Mouse (Mus musculus) limb, embryonic 13.5 days (tissue): ENCODE data around the gene 2310022A10Rik. TPM values are rescaled to one million over a fixed set of nuclear protein-coding genes. Genes with fewer than 3 reads are reported as not detected.

Experiments
- ATAC-seq: fragments of 200-750 bp; cut with Nextera tagmentation; 2 replicates; pipeline ENCODE4 v1.8.0; 2017; ENCODE audit warnings: low read depth, moderate number of reproducible peaks, moderate TSS enrichment; ENCODE audit not compliant: low FRiP score
- H3K27ac ChIP-seq: fragments of 300-500 bp; sonication (generic); 2 replicates; pipeline ENCODE4 v1.5.1; 2015; ENCODE audit warnings: inconsistent platforms, mild to moderate bottlenecking, moderate library complexity
- H3K27me3 ChIP-seq: fragments of 300-500 bp; sonication (generic); 2 replicates; pipeline ENCODE4 v1.6.1; 2015; ENCODE audit warnings: mild to moderate bottlenecking, inconsistent platforms
- H3K36me3 ChIP-seq: fragments of 300-500 bp; sonication (generic); 2 replicates; pipeline ENCODE4 v1.6.1; 2015; ENCODE audit warnings: inconsistent platforms, mild to moderate bottlenecking, moderate library complexity
- H3K4me1 ChIP-seq: fragments of 300-500 bp; sonication (generic); 2 replicates; pipeline ENCODE4 v1.6.1; 2015; ENCODE audit warnings: inconsistent platforms
- H3K4me2 ChIP-seq: fragments of 300-500 bp; sonication (generic); replicated peaks from 2 replicates; pipeline ENCODE4 v1.6.1; 2015; ENCODE audit warnings: inconsistent platforms, mild to moderate bottlenecking, moderate library complexity
- H3K4me3 ChIP-seq: fragments of 300-500 bp; sonication (generic); 2 replicates; pipeline ENCODE4 v1.5.1; 2015; ENCODE audit warnings: moderate library complexity, mild to moderate bottlenecking, inconsistent platforms
- H3K9ac ChIP-seq: fragments of 300-500 bp; sonication (generic); 2 replicates; pipeline ENCODE4 v1.6.1; 2015; ENCODE audit warnings: mild to moderate bottlenecking, inconsistent platforms
- H3K9me3 ChIP-seq: fragments of 300-500 bp; sonication (generic); 2 replicates; pipeline ENCODE4 v1.6.1; 2016; ENCODE audit warnings: inconsistent platforms
- WGBS: fragments of 180-500 bp; shearing (Covaris S2); methylation state at CpG from one replicate; pipeline ENCODE4 v1.1.7; 2015; 5-methylcytosine and 5-hydroxymethylcytosine counted together
- polyA plus RNA-seq: library from polyadenylated mRNA; unstranded; fragments of >200 nt; fragmentation: Nextera tagmentation; extraction: Ambion mirVana; gene quantifications from 2 replicates; pipeline ENCODE4 v1.2.1, GENCODE M21; 2015

2310022A10Rik gene
- 34.6 and 37.0 TPM in 2 replicates for polyA plus RNA-seq

- peak within 1 kb of the TSS; percentile 80 for H3K9ac ChIP-seq
- H3K36me3 ChIP-seq: peaks cover 13% of the 10 kb centered on the region
- peak within 1 kb of the TSS; percentile 83 for H3K4me3 ChIP-seq
- under 1% methylated on average over 40 of the region's 41 CpGs for WGBS
- H3K4me1 ChIP-seq: peaks cover 17% of the 10 kb centered on the region
- H3K9me3 ChIP-seq: no peaks in the 10 kb centered on the region
- no peak within 1 kb of the TSS; the same call in 1 of the 2 replicates for H3K27ac ChIP-seq
- H3K4me2 ChIP-seq: peak within 1 kb of the TSS; percentile 81
- peak; percentile 99 for ATAC-seq
- H3K27me3 ChIP-seq: no peaks in the 10 kb centered on the region
Measured at GRCm38 (mm10) chr7:27552931-27553513, at the start of gene 2310022A10Rik, which contains the start of gene Pld3. Gene 2310022A10Rik, plus strand, starts transcription at chr7:27553233. Gene Pld3, minus strand, starts transcription at chr7:27553218.

GRCm38 (mm10) chr7:27506765-27507370, 46.2 kb upstream of the 2310022A10Rik start:
- H3K27me3 ChIP-seq: no peaks in the 10 kb centered on the region
- WGBS: 33% methylated on average over 9 of the region's 9 CpGs
- H3K9me3 ChIP-seq: no peaks in the 10 kb centered on the region
- H3K27ac ChIP-seq: peak overlapping the region; percentile 99
- peaks cover 18% of the 10 kb centered on the region for H3K4me1 ChIP-seq
- H3K4me3 ChIP-seq: peak overlapping the region; percentile 59
- H3K9ac ChIP-seq: no peak overlapping the region
- ATAC-seq: no peak
- no peaks in the 10 kb centered on the region for H3K36me3 ChIP-seq
- peak overlapping the region; percentile 63 for H3K4me2 ChIP-seq

- Histone ChIP-seq H3K4me2 (peak overlapping the region; percentile 63), H3K4me1 (peaks cover 18% of the 10 kb centered on the region), H3K27ac (peak overlapping the region; percentile 99), H3K36me3 (no peaks in the 10 kb centered on the region), H3K4me3 (peak overlapping the region; percentile 59), H3K27me3 (no peaks in the 10 kb centered on the region), H3K9ac (peak overlapping the region; percentile 75), H3K9me3 (no peaks in the 10 kb centered on the region)
- ATAC-seq: peak; percentile 90
- WGBS: under 1% methylated on average over 54 of the region's 54 CpGs
Measured at GRCm38 (mm10) chr7:27507711-27508647, 45.1 kb upstream of the 2310022A10Rik start.

- Histone ChIP-seq H3K27ac (peak overlapping the region; percentile 72; the same call in 1 of the 2 replicates), H3K9ac (no peak overlapping the region), H3K4me1 (peaks cover 18% of the 10 kb centered on the region), H3K4me3 (peak overlapping the region; percentile 59), H3K27me3 (no peaks in the 10 kb centered on the region), H3K36me3 (no peaks in the 10 kb centered on the region), H3K9me3 (no peaks in the 10 kb centered on the region), H3K4me2 (peak overlapping the region; percentile 63)
- WGBS: 21% methylated on average over 6 of the region's 6 CpGs
- peak; percentile 10; the same call in 1 of the 2 replicates for ATAC-seq
Measured at GRCm38 (mm10) chr7:27508648-27509005, 44.4 kb upstream of the 2310022A10Rik start.

GRCm38 (mm10) chr7:27510809-27511208, 42.2 kb upstream of the 2310022A10Rik start:
- H3K36me3 ChIP-seq: no peaks in the 10 kb centered on the region
- no peak overlapping the region for H3K4me3 ChIP-seq
- H3K4me1 ChIP-seq: peaks cover 18% of the 10 kb centered on the region
- H3K27me3 ChIP-seq: no peaks in the 10 kb centered on the region
- ATAC-seq: no peak
- no peak overlapping the region for H3K9ac ChIP-seq
- no peak overlapping the region for H3K27ac ChIP-seq
- H3K4me2 ChIP-seq: no peak overlapping the region
- no peaks in the 10 kb centered on the region for H3K9me3 ChIP-seq
- 91% methylated on average over 2 of the region's 2 CpGs for WGBS

- no peak overlapping the region for H3K9ac ChIP-seq
- no peak for ATAC-seq
- no peak overlapping the region for H3K27ac ChIP-seq
- no peaks in the 10 kb centered on the region for H3K4me1 ChIP-seq
- no peak overlapping the region for H3K4me3 ChIP-seq
- H3K9me3 ChIP-seq: no peaks in the 10 kb centered on the region
- peaks cover 27% of the 10 kb centered on the region for H3K36me3 ChIP-seq
- H3K4me2 ChIP-seq: no peak overlapping the region
- H3K27me3 ChIP-seq: no peaks in the 10 kb centered on the region
- 64% methylated on average over 9 of the region's 9 CpGs for WGBS
Measured at GRCm38 (mm10) chr7:27514961-27515360, 38.1 kb upstream of the 2310022A10Rik start.

- H3K4me1 ChIP-seq: no peaks in the 10 kb centered on the region
- H3K4me3 ChIP-seq: no peak overlapping the region
- 84% methylated on average over 9 of the region's 9 CpGs for WGBS
- H3K9me3 ChIP-seq: no peaks in the 10 kb centered on the region
- no peak overlapping the region for H3K27ac ChIP-seq
- no peak overlapping the region for H3K9ac ChIP-seq
- H3K4me2 ChIP-seq: no peak overlapping the region
- ATAC-seq: no peak
- H3K27me3 ChIP-seq: no peaks in the 10 kb centered on the region
- peaks cover 28% of the 10 kb centered on the region for H3K36me3 ChIP-seq
Measured at GRCm38 (mm10) chr7:27518314-27518713, 34.7 kb upstream of the 2310022A10Rik start.

- H3K36me3 ChIP-seq: peaks cover 28% of the 10 kb centered on the region
- no peaks in the 10 kb centered on the region for H3K4me1 ChIP-seq
- H3K9me3 ChIP-seq: no peaks in the 10 kb centered on the region
- H3K4me2 ChIP-seq: no peak overlapping the region
- ATAC-seq: no peak
- no peak overlapping the region for H3K9ac ChIP-seq
- no peak overlapping the region for H3K4me3 ChIP-seq
- H3K27me3 ChIP-seq: no peaks in the 10 kb centered on the region
- H3K27ac ChIP-seq: no peak overlapping the region
Measured at GRCm38 (mm10) chr7:27520104-27520503, 32.9 kb upstream of the 2310022A10Rik start.

GRCm38 (mm10) chr7:27520599-27520998, 32.4 kb upstream of the 2310022A10Rik start:
- Histone ChIP-seq H3K36me3 (peaks cover 28% of the 10 kb centered on the region), H3K9ac (no peak overlapping the region), H3K9me3 (no peaks in the 10 kb centered on the region), H3K4me3 (no peak overlapping the region), H3K4me1 (no peaks in the 10 kb centered on the region), H3K27me3 (no peaks in the 10 kb centered on the region), H3K27ac (no peak overlapping the region), H3K4me2 (no peak overlapping the region)
- 58% methylated on average over 1 of the region's 1 CpGs for WGBS
- no peak for ATAC-seq

GRCm38 (mm10) chr7:27522967-27523366, 30.1 kb upstream of the 2310022A10Rik start, which contains the start of gene Hipk4:
Gene Hipk4, plus strand, starts transcription at chr7:27523267.
- Histone ChIP-seq H3K9ac (no peak within 1 kb of the TSS; the same call in 1 of the 2 replicates), H3K9me3 (no peaks in the 10 kb centered on the region), H3K4me2 (no peak within 1 kb of the TSS), H3K27me3 (no peaks in the 10 kb centered on the region), H3K36me3 (peaks cover 10% of the 10 kb centered on the region), H3K4me1 (no peaks in the 10 kb centered on the region), H3K4me3 (no peak within 1 kb of the TSS), H3K27ac (no peak within 1 kb of the TSS)
- ATAC-seq: no peak
- WGBS: 66% methylated on average over 5 of the region's 5 CpGs

GRCm38 (mm10) chr7:27523805-27524204, 29.2 kb upstream of the 2310022A10Rik start:
- WGBS: 95% methylated on average over 13 of the region's 13 CpGs
- Histone ChIP-seq H3K9ac (no peak overlapping the region), H3K27me3 (no peaks in the 10 kb centered on the region), H3K4me1 (no peaks in the 10 kb centered on the region), H3K4me2 (no peak overlapping the region), H3K36me3 (peaks cover 9% of the 10 kb centered on the region), H3K4me3 (no peak overlapping the region), H3K9me3 (no peaks in the 10 kb centered on the region), H3K27ac (no peak overlapping the region)
- ATAC-seq: no peak
